Mouse (Mus musculus): ENCODE data around the gene Med7. TPM values are rescaled to one million over a fixed set of nuclear protein-coding genes. Genes with fewer than 3 reads are reported as not detected.

The Med7 gene
- polyA plus RNA-seq, 1 experiment from 2014 or later = 96.3 TPM

- H3K9ac ChIP-seq = peak overlapping the region; percentile 85
- no peaks in the 10 kb centered on the region for H3K27me3 ChIP-seq
- no peaks in the 10 kb centered on the region for H3K9me3 ChIP-seq
- peaks cover 14% of the 10 kb centered on the region for H3K36me3 ChIP-seq (replicated peaks)
- H3K4me3 ChIP-seq (replicated peaks) = peak overlapping the region; percentile 90
- peaks cover 7% of the 10 kb centered on the region for H3K4me1 ChIP-seq
- ATAC-seq (ENCODE audit: low FRiP score) = peak; percentile 39; the same call in 1 of the 2 replicates
- H3K27ac ChIP-seq = no peak overlapping the region
- peak overlapping the region; percentile 77 for H3K4me2 ChIP-seq
- 2% methylated on average over 23 of the region's 23 CpGs for WGBS
These were observed 805 bp downstream of the Med7 start for GRCm38 (mm10) chr11:46437459-46438000.

GRCm38 (mm10) chr11:46439005-46439543 is 2.3 kb downstream of the Med7 start:
- WGBS = 92% methylated on average over 5 of the region's 5 CpGs
- no peaks in the 10 kb centered on the region for H3K27me3 ChIP-seq

GRCm38 (mm10) chr11:46441774-46442173 is 5.0 kb downstream of the Med7 start:
- no peak for ATAC-seq (ENCODE audit: low FRiP score)
- Histone ChIP-seq H3K9ac (no peak overlapping the region), H3K4me3 (replicated peaks) (no peak overlapping the region), H3K36me3 (replicated peaks) (peaks cover 25% of the 10 kb centered on the region), H3K9me3 (no peaks in the 10 kb centered on the region), H3K4me1 (peaks cover 7% of the 10 kb centered on the region), H3K27me3 (no peaks in the 10 kb centered on the region), H3K4me2 (no peak overlapping the region), H3K27ac (no peak overlapping the region)
- 98% methylated on average over 1 of the region's 1 CpGs for WGBS

More at GRCm38 (mm10) chr11:46439005-46439543, 2.3 kb downstream of the Med7 start:
- Histone ChIP-seq H3K4me2 (no peak overlapping the region), H3K36me3 (replicated peaks) (peaks cover 25% of the 10 kb centered on the region), H3K9me3 (no peaks in the 10 kb centered on the region), H3K4me1 (peaks cover 7% of the 10 kb centered on the region), H3K27ac (no peak overlapping the region), H3K4me3 (replicated peaks) (no peak overlapping the region), H3K9ac (no peak overlapping the region)
- ATAC-seq (ENCODE audit: low FRiP score) = no peak

- no peak for ATAC-seq (ENCODE audit: low FRiP score)
- H3K4me1 ChIP-seq = peaks cover under 1% of the 10 kb centered on the region; the same call in 1 of the 2 replicates
- no peaks in the 10 kb centered on the region for H3K27me3 ChIP-seq
- H3K36me3 ChIP-seq (replicated peaks) = peaks cover 25% of the 10 kb centered on the region
- no peak overlapping the region for H3K27ac ChIP-seq
- 92% methylated on average over 1 of the region's 1 CpGs for WGBS
- no peak overlapping the region for H3K4me2 ChIP-seq
- no peak overlapping the region for H3K4me3 ChIP-seq (replicated peaks)
- H3K9me3 ChIP-seq = no peaks in the 10 kb centered on the region
- H3K9ac ChIP-seq = no peak overlapping the region
These were observed 6.4 kb downstream of the Med7 start for GRCm38 (mm10) chr11:46443152-46443551.

GRCm38 (mm10) chr11:46443979-46444378 is 7.3 kb downstream of the Med7 start:
- Histone ChIP-seq H3K4me2 (no peak overlapping the region), H3K4me3 (replicated peaks) (no peak overlapping the region), H3K4me1 (no peaks in the 10 kb centered on the region), H3K9me3 (no peaks in the 10 kb centered on the region), H3K27me3 (no peaks in the 10 kb centered on the region), H3K9ac (no peak overlapping the region), H3K36me3 (replicated peaks) (peaks cover 25% of the 10 kb centered on the region), H3K27ac (no peak overlapping the region)
- no peak for ATAC-seq (ENCODE audit: low FRiP score)
- WGBS = 92% methylated on average over 5 of the region's 5 CpGs

- Histone ChIP-seq H3K4me3 (replicated peaks) (no peak overlapping the region), H3K27me3 (no peaks in the 10 kb centered on the region), H3K4me2 (no peak overlapping the region), H3K27ac (no peak overlapping the region), H3K4me1 (no peaks in the 10 kb centered on the region), H3K36me3 (replicated peaks) (peaks cover 18% of the 10 kb centered on the region), H3K9me3 (no peaks in the 10 kb centered on the region), H3K9ac (no peak overlapping the region)
- WGBS = 97% methylated on average over 6 of the region's 6 CpGs
- ATAC-seq (ENCODE audit: low FRiP score) = no peak
These were observed 9.4 kb downstream of the Med7 start for GRCm38 (mm10) chr11:46446150-46446549.

- Histone ChIP-seq H3K4me2 (no peak overlapping the region), H3K4me1 (no peaks in the 10 kb centered on the region), H3K9me3 (no peaks in the 10 kb centered on the region), H3K36me3 (replicated peaks) (peaks cover 10% of the 10 kb centered on the region), H3K4me3 (replicated peaks) (no peak overlapping the region), H3K27ac (no peak overlapping the region), H3K9ac (no peak overlapping the region), H3K27me3 (no peaks in the 10 kb centered on the region)
- ATAC-seq (ENCODE audit: low FRiP score) = no peak
- WGBS = 76% methylated on average over 13 of the region's 13 CpGs
These were observed 11.1 kb downstream of the Med7 start for GRCm38 (mm10) chr11:46447644-46448484.

GRCm38 (mm10) chr11:46449461-46450080 is 12.8 kb downstream of the Med7 start:
- ATAC-seq (ENCODE audit: low FRiP score) = no peak
- Histone ChIP-seq H3K9me3 (no peaks in the 10 kb centered on the region), H3K4me1 (no peaks in the 10 kb centered on the region), H3K4me3 (replicated peaks) (no peak overlapping the region), H3K4me2 (no peak overlapping the region), H3K9ac (no peak overlapping the region), H3K36me3 (replicated peaks) (no peaks in the 10 kb centered on the region; the same call in 1 of the 2 replicates), H3K27me3 (no peaks in the 10 kb centered on the region), H3K27ac (no peak overlapping the region)
- WGBS = 89% methylated on average over 11 of the region's 11 CpGs

GRCm38 (mm10) chr11:46454453-46455045 is 17.8 kb downstream of the Med7 start, which contains the start of gene Havcr2:
Havcr2 (plus strand) TSS chr11:46454935.
- Histone ChIP-seq H3K27ac (no peak within 1 kb of the TSS), H3K36me3 (replicated peaks) (no peaks in the 10 kb centered on the region), H3K4me1 (no peaks in the 10 kb centered on the region), H3K27me3 (no peaks in the 10 kb centered on the region), H3K4me3 (replicated peaks) (no peak within 1 kb of the TSS), H3K9ac (no peak within 1 kb of the TSS), H3K4me2 (no peak within 1 kb of the TSS), H3K9me3 (no peaks in the 10 kb centered on the region)
- no peak for ATAC-seq (ENCODE audit: low FRiP score)
- 80% methylated on average over 6 of the region's 6 CpGs for WGBS

- H3K36me3 ChIP-seq (replicated peaks) = no peaks in the 10 kb centered on the region
- H3K9me3 ChIP-seq = no peaks in the 10 kb centered on the region
- ATAC-seq (ENCODE audit: low FRiP score) = no peak
- no peaks in the 10 kb centered on the region for H3K27me3 ChIP-seq
- H3K4me2 ChIP-seq = no peak overlapping the region
- H3K9ac ChIP-seq = no peak overlapping the region
- no peak overlapping the region for H3K4me3 ChIP-seq (replicated peaks)
- H3K27ac ChIP-seq = no peak overlapping the region
- WGBS = 86% methylated on average over 3 of the region's 3 CpGs
- no peaks in the 10 kb centered on the region for H3K4me1 ChIP-seq
These were observed 23.2 kb downstream of the Med7 start for GRCm38 (mm10) chr11:46459960-46460359.

- no peak overlapping the region for H3K4me2 ChIP-seq
- H3K9me3 ChIP-seq = no peaks in the 10 kb centered on the region
- H3K4me3 ChIP-seq (replicated peaks) = no peak overlapping the region
- WGBS = 76% methylated on average over 5 of the region's 5 CpGs
- no peaks in the 10 kb centered on the region for H3K4me1 ChIP-seq
- H3K27me3 ChIP-seq = no peaks in the 10 kb centered on the region
- H3K36me3 ChIP-seq (replicated peaks) = no peaks in the 10 kb centered on the region
- no peak for ATAC-seq (ENCODE audit: low FRiP score)
- H3K27ac ChIP-seq = no peak overlapping the region
- no peak overlapping the region for H3K9ac ChIP-seq
These were observed 24.6 kb downstream of the Med7 start for GRCm38 (mm10) chr11:46461362-46461761.

- Histone ChIP-seq H3K4me3 (replicated peaks) (no peak overlapping the region), H3K27me3 (no peaks in the 10 kb centered on the region), H3K36me3 (replicated peaks) (no peaks in the 10 kb centered on the region), H3K27ac (no peak overlapping the region), H3K4me2 (no peak overlapping the region), H3K9me3 (no peaks in the 10 kb centered on the region), H3K4me1 (no peaks in the 10 kb centered on the region), H3K9ac (no peak overlapping the region)
- WGBS = 79% methylated on average over 5 of the region's 5 CpGs
- ATAC-seq (ENCODE audit: low FRiP score) = no peak
These were observed 25.2 kb downstream of the Med7 start for GRCm38 (mm10) chr11:46461931-46462330.

Data from forebrain, embryonic 12.5 days (tissue).